Mouse (Mus musculus) spleen, adult 12 weeks (tissue): ENCODE data around the gene Msrb3.

Source experiments
- DNase-seq: peaks from one replicate; pipeline ENCODE4 v3.0.0; 2022; ENCODE audit warnings: low spot score

Msrb3 gene

GRCm38 (mm10) chr10:120898785-120899762 lies at the start of gene Msrb3:
Gene Msrb3 (minus strand): TSS chr10:120899101.
- no peak for DNase-seq

DNA sequence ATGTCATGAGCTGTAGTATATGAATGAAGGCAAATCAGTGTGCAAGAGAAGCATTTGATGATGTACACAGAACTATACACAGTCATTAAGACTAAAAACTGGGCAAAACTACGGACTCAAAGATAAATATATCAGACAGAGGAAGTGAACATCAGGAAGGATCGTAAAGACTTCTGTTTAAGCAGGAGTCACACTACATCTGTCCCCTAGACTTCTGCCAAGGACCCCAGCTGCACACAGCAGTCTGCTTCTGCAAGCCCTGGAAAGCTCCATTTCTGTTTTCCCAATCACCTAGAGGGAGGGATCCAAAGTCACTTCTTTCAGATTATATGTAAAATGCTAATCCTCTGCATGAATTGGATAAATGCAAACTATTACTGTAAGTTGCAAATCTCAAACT lies 49.6 kb upstream of the Msrb3 start:
- DNase-seq = no peak

- DNase-seq = no peak
Observed at GRCm38 (mm10) chr10:120947842-120948241, 48.9 kb upstream of the Msrb3 start.

- no peak for DNase-seq
Observed at GRCm38 (mm10) chr10:120946847-120947246, 47.9 kb upstream of the Msrb3 start.

DNA sequence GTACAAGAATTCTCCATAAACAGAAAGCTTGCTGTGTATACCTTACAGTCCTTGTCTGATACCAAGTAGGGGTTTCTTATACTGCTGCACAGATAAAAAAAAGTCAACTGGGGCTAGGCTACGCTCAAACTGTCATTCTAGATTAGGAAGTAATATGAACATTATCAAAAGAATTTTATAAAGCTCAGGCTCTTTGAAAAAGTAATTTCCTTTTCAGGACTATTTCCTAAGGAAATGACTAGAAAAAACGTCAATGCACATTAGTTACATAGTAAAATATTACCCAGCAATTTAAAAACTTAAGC lies 40.0 kb upstream of the Msrb3 start:
- no peak for DNase-seq

DNA sequence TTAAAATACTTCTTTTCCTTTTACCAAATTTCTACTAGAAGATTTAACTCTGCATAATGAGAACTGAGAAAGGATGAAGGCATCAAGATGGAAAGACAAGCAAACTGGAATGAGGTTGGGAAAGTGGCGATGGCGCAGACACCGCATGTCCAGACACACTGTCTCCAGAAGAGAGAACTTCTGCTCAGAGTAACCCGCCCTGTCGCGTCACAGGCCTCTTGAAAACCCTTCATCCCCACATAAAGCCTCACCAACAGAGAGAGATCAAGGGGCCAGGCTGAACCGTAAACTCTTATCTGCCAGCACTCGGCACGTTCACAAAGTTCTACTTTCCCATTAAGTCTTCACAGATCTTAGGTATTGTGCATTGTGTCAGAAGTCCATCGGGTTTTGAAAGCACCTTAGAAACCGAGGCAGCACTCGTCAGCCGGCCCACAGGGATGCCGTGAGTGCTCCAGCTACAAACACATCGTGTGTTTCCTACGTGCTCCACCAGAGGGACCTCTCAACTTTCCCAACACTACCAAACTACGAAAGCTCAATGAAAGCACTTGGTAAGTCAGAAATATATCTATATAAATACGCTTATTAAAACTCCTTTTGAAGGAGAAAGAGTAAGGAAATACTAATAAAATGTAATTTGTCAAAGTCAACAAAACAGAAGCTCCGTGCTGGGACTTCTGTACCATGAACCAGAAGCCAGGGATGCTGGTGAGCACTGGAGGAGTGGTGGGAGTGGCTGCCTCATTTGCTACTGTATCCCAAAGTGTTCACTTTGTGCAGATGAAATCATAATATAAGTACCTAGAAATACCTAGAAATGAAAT lies 39.4 kb upstream of the Msrb3 start:
- DNase-seq = no peak

- no peak for DNase-seq
Observed at GRCm38 (mm10) chr10:120929536-120929935, 30.6 kb upstream of the Msrb3 start.

- DNase-seq = no peak
Observed at GRCm38 (mm10) chr10:120928183-120928582, 29.3 kb upstream of the Msrb3 start.

- no peak for DNase-seq
Observed at GRCm38 (mm10) chr10:120926156-120926555, 27.3 kb upstream of the Msrb3 start.

DNA sequence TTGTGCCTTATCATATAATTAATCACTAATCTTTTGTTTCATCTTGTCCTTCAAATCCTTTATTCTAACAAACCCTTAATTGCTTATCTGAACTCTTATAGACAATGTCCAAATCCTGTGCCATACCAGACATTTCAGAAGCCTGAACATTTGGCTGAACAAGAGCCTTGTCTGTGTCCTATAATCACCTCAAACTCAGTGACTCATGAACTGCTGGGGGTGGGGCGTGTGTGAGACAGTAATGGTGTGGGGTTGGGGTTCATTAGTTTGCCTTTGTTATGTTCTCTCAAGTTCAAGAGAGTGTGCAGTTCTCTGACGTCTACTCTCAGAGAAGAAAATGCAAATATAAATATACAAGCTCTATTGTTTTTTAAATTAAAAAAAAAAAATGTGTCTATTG lies 22.6 kb upstream of the Msrb3 start:
- DNase-seq = no peak

DNA sequence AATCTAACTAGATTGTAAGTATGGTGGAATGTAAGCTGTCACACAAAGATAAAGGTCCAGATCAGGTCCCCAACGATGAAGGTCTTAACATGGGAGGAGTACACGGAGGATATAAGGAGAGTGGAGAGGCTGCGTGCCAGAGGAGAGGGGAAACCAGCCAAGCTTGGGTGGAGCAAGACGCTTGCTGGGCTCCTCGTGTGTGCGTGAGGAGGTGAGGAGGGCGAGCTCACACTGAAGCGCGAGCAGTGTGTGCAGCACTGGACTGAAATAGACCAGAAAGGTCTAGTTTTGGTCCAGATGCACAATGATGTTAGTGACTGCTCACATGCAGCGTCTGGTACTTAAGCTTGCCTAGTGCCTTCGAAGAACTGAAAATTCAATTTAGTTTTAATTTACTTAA lies 21.7 kb upstream of the Msrb3 start:
- DNase-seq = no peak

GRCm38 (mm10) chr10:120916250-120916649 lies 17.3 kb upstream of the Msrb3 start:
- DNase-seq = no peak

DNA sequence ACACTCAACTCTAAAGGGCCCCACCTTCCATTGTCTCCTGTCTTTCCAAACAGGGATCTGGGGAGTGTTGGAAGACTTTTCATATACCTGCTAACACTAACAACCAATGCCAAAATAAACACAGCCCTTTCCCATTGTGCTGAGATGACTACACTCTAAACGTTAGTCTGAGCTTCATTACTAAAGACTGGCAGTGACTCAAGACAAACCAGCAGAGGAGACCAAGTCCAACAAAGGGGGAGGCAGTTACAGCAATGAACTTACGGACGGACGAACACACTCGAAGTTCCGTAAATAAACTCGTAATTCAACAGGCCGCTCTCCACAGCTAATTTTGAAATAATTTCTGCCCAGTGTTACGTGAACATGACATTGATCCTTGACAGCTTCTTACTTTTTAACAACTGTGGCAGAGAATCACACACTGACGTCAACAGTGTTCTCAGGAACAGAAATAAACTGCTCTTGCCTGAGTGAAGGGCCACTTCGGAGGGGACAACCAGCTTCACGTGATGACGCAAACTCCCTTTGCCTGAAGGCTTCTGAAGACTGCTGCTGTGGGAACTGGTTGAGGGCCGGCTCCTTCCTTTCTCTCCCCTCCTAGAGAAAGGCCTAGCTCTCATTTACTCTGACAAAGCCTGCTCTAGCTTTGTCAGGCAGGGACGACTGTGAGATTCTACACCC lies 16.2 kb upstream of the Msrb3 start:
- no peak for DNase-seq

GRCm38 (mm10) chr10:120914286-120914685 lies 15.4 kb upstream of the Msrb3 start:
- no peak for DNase-seq

DNA sequence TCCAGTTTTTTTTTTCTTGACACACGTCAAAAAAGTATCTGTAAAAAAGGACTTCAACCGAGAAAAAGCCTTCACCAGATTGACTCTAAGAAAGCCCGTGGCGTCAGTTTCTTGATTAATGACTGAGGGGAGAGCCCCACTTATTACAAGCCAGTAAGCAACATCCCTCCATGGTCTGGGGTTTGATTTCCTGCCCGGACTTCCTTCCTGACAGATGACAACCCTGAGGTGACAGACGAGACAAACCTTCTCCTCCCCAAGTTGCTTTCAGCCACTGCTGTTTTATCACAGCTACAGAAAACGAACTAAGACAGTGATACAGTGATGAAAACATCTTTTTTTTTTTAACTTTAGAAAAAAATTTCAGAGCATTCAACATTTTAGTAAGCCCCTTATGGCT lies 14.9 kb upstream of the Msrb3 start:
- no peak for DNase-seq

- DNase-seq = no peak
Observed at GRCm38 (mm10) chr10:120911971-120912370, 13.1 kb upstream of the Msrb3 start.

DNA sequence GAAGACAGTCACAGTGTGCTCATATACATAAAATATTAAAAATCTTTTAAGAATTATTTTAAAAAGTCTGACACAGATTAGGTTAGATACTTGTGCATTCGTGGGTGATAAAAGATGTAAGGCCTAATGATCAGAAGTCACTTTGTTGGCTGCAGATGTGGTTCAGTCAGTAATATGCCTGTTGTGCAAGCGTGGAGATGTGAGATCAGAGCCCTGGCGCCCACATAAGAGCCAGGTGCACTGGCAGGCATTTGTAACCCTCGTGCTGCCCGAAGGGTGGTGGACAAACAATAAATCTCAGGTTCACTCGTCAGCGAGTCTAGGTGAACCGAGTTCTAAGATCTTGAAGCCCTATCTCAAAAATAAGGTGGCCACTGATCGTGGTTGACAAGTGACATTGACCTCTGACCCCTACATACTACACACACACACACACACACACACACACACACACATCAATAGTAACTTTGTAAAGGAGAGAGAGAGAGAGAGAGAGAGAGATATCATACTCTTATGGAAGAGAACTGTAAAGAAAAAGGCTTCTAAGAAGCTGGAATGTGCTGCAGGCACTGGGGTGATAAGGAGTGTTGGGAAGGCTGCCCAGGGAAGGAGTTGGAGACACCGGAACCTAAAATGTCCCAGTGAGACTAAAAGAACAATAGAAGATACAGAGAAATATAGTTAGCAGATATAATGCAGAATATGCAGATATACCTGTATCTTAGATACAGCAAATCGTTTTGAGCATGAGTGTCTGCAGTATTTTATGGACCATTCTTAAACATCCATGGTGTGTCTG lies 10.1 kb upstream of the Msrb3 start:
- no peak for DNase-seq

- DNase-seq = no peak
Observed at GRCm38 (mm10) chr10:120904676-120905075, 5.8 kb upstream of the Msrb3 start.

DNA sequence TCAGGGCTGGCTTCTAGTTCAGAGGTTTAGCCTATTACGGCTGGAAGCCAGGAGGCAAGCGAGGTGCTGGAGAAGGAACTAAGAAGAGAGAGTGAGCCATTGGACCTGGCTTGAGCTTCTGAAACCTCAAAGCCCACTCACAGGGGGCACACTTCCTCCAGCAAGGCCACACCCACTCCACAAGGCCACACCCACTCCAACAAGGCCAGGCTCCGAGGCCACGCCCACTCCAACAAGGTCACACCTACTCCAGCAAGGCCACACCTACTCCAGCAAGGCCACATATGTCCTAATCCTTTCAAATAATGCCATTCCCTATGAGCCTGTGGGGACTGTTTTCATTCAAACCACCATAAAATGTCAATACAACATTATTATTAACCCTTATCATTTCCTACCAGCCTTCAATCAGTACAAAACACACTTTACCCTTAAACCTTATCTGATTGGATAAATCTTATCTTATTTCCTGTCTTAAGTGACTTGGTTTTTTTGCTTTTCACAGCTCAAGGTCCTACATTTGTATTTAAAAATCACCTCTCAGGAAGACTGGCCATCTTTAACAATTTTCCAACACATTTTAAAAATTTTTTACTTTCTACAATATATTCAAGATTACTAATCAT lies 5.1 kb upstream of the Msrb3 start:
- DNase-seq = no peak

DNA sequence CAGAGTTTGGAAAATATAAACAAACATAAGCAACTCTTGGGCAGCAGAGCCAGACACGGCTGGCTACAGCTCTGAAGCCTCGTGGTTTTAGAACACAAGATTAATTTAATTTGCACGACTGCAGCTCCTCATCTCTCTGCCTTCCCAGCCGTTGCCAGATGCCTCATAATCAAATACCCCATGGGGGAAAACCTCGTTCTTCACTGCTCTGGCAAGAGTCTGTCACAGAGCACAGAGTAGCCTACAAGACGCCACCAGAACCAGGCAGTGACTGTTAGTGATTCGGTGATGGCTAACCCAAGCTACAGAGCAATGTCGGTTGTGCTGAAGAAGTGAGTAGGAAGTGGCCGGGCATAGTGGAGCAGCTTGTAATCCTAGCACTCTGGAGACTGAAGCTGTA lies 2.8 kb upstream of the Msrb3 start:
- DNase-seq = no peak

DNA sequence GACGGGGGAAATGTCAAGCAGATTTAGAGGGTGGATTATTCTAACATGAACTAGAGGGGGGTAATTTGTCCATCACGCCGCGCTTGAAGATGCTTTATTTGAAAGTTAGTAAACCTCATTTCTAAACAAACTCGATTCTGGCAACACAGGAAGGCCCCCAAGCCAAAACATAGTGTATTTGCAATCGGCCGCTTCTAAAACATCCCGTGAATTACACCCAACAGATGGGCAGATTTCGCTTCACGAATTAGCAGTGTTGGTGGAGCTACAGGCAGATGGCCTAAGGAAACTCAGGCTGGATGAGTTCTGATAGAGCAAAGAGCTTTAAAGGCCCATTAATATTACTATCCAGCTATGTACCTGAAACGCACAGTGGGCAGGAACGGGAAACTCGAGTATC lies 1.2 kb upstream of the Msrb3 start:
- DNase-seq = no peak
